Mouse (Mus musculus) hindbrain, embryonic 10.5 days (tissue): ENCODE results near the gene Cdkn2c. TPM values are rescaled to one million over a fixed set of nuclear protein-coding genes. Genes with fewer than 3 reads are reported as not detected.
"Not testable (repeated sequence)": the region's sequence is repeated elsewhere in the genome, so short reads cannot be mapped to it uniquely, and the experiment has no call there.

Source experiments
- DNase-seq: peaks from one replicate; pipeline ENCODE4 v3.0.0-alpha.2; 2017; ENCODE audit warnings: low spot score
- H3K27ac ChIP-seq: fragments of 300-500 bp; sonication (generic); 2 replicates; pipeline ENCODE4 v1.5.1; 2016; ENCODE audit warnings: mild to moderate bottlenecking, moderate library complexity
- H3K27me3 ChIP-seq: fragments of 300-500 bp; sonication (generic); 2 replicates; pipeline ENCODE4 v1.6.1; 2016; ENCODE audit warnings: mild to moderate bottlenecking; ENCODE audit not compliant: poor library complexity, insufficient read depth, severe bottlenecking
- H3K36me3 ChIP-seq: fragments of 300-500 bp; sonication (generic); 2 replicates; pipeline ENCODE4 v1.6.1; 2016; ENCODE audit warnings: mild to moderate bottlenecking, moderate library complexity
- H3K4me1 ChIP-seq: fragments of 300-500 bp; sonication (generic); replicated peaks from 2 replicates; pipeline ENCODE4 v1.6.1; 2016; ENCODE audit warnings: mild to moderate bottlenecking
- H3K4me3 ChIP-seq: fragments of 300-500 bp; sonication (generic); 2 replicates; pipeline ENCODE4 v1.5.1; 2016; ENCODE audit warnings: mild to moderate bottlenecking, moderate library complexity
- H3K9me3 ChIP-seq: fragments of 300-500 bp; sonication (generic); 2 replicates; pipeline ENCODE4 v1.6.1; 2016; ENCODE audit warnings: mild to moderate bottlenecking, moderate library complexity
- WGBS: fragments of 180-500 bp; shearing (Covaris S2); methylation state at CpG from one replicate; pipeline ENCODE4 v1.1.7; 2016; 5-methylcytosine and 5-hydroxymethylcytosine counted together
- polyA plus RNA-seq: library from polyadenylated mRNA; unstranded; fragments of >200 nt; fragmentation: Nextera tagmentation; extraction: Ambion mirVana; gene quantifications from 2 replicates; pipeline ENCODE4 v1.2.1, GENCODE M21; 2016

Cdkn2c gene
- polyA plus RNA-seq = 3.2 and 4.2 TPM in 2 replicates

DNA sequence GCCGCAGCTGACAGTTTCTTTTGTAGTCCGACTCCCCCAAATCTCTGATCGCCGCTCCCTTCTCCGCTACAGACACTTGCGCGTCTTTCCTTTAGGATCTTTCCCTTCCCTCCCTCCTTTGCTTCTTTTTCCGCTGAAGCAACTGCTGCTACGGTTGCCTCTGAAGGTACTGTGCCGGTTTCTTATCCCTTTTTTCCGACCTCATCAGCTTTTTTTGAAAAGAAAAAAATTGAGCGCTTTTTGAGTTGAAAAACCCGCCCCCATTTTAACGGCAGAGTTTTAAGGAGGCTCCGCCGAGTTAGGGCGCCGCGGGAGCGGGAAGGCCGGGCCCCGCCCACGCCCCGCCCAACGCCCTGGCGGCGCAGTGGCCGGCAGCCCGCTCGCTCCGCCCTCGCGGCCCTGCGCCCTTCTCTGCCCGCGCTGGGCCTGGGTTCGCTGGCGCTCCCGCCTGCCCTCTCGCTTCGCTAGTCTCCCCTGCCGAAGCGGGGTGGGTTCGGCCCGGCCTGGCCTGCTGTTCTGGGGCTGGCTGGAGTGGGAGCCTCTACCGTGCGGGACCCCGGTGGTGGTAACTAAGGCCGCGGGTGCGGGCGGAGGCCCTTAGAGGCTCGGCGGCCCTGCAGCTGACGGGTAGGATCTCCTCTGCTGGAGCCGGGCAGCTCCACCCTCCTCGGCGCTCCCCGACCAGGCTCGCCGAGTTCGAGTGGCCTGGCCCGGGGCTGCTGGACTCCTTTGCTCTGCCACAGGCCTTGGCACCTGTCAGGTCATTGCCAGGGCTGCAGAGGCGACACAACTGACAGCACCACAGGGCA is at the start of gene Cdkn2c:
Gene Cdkn2c, minus strand, starts transcription at position 729 of the 809 bp plus-strand sequence.
- peaks cover 26% of the 10 kb centered on the region for H3K4me1 ChIP-seq
- peak within 1 kb of the TSS; percentile 74 for H3K4me3 ChIP-seq
- H3K27me3 ChIP-seq = peaks cover 58% of the 10 kb centered on the region
- WGBS = under 1% methylated on average over 64 of the region's 64 CpGs
- no peaks in the 10 kb centered on the region for H3K9me3 ChIP-seq
- peak within 1 kb of the TSS; percentile 95 for H3K27ac ChIP-seq
- H3K36me3 ChIP-seq = no peaks in the 10 kb centered on the region
- DNase-seq = peak; percentile 88

DNA sequence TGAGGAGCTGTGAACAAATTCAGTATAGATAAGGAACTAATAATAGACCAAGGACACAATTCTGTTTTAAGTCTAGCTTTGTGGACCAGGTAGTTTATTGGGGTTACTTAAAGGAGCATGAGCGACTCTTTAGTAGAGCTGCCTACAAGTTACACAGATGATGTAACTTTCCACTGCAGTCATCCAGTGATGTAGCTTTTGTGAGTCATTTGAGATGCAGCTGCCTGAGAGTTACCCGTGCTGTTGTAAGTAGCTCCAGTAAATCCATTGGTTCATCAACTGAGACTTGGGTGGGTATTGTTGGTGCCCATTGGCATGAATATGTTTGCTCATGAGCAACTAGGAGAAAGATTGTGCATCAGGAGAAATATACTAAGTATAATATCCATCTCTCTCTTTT is 38.4 kb upstream of the Cdkn2c start:
- Histone ChIP-seq H3K27me3 (no peaks in the 10 kb centered on the region), H3K9me3 (no peaks in the 10 kb centered on the region), H3K27ac (no peak overlapping the region), H3K4me3 (no peak overlapping the region), H3K36me3 (no peaks in the 10 kb centered on the region), H3K4me1 (no peaks in the 10 kb centered on the region)
- no peak for DNase-seq
- WGBS = 93% methylated on average over 2 of the region's 2 CpGs

DNA sequence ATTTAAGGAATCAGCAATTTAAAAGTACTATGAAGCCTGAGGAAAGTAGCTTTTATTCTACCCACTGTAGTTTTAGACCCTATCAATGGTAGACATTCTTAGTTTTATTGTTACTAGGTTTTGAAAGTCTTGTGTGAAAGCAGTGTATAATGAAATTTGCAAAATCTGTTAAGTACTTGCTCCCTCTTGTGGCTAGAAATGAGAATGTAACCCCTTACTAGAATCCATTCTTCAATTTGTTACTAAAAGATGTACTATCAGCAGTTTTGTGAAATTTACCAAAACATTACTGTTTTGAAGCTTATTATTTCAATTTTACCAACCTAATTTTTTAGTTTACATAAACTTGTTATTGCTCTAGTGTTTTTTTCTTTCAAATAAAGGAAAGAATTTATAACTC is 36.6 kb upstream of the Cdkn2c start:
- Histone ChIP-seq H3K36me3 (no peaks in the 10 kb centered on the region), H3K9me3 (no peaks in the 10 kb centered on the region), H3K4me3 (no peak overlapping the region), H3K4me1 (no peaks in the 10 kb centered on the region), H3K27ac (no peak overlapping the region), H3K27me3 (no peaks in the 10 kb centered on the region)
- DNase-seq = no peak

DNA sequence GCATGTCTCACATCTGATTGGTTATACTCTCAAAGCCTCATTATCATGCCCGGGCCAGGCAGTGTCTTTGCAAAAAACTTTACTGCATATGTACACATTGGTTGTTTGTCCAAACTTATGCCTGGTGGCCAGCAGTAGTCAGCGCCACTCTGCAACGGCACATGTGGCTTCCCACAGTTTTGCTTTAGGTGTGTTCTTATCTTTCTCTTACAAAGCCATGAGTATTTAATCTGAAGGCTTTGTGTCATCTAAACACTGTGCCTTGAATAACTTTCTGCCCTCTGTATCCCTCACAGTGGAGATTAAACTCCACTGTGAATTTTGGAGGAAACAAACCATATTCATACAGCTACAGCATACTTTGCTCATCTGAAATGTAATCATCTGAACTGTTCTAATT is 33.7 kb upstream of the Cdkn2c start:
- not testable (repeated sequence) for H3K4me1 ChIP-seq, H3K9me3 ChIP-seq, H3K4me3 ChIP-seq, H3K36me3 ChIP-seq, H3K27ac ChIP-seq, DNase-seq, H3K27me3 ChIP-seq
- 98% methylated on average over 3 of the region's 3 CpGs for WGBS

DNA sequence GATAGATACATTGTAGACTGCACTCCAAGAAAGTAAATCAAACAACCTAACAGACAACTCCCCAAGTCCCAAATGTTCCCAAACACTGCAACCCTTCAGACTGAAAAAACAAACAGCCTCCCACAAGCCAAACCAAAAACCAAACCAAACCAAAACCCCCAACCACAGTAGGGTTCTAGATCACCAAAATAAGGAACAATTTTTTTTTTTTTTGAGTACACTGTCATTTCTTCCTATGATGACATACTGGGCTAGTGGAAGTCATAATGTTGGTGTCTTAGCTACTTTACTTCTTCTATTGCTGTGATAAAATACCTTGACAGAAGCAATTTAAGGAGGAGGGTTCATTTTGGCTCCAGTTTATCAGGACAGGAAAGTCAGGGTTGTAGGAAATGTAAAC is 25.7 kb upstream of the Cdkn2c start:
- peaks cover 11% of the 10 kb centered on the region for H3K9me3 ChIP-seq
- H3K27ac ChIP-seq = no peak overlapping the region
- peaks cover 12% of the 10 kb centered on the region for H3K36me3 ChIP-seq
- H3K4me1 ChIP-seq = no peaks in the 10 kb centered on the region
- no peak overlapping the region for H3K4me3 ChIP-seq
- H3K27me3 ChIP-seq = no peaks in the 10 kb centered on the region
- no peak for DNase-seq

GRCm38 (mm10) chr4:109683561-109683960 is 16.6 kb upstream of the Cdkn2c start:
- no peaks in the 10 kb centered on the region for H3K9me3 ChIP-seq
- H3K27me3 ChIP-seq = no peaks in the 10 kb centered on the region
- WGBS = 78% methylated on average over 2 of the region's 2 CpGs
- no peak overlapping the region for H3K27ac ChIP-seq
- DNase-seq = no peak
- peaks cover 11% of the 10 kb centered on the region for H3K36me3 ChIP-seq
- H3K4me3 ChIP-seq = no peak overlapping the region
- no peaks in the 10 kb centered on the region for H3K4me1 ChIP-seq

DNA sequence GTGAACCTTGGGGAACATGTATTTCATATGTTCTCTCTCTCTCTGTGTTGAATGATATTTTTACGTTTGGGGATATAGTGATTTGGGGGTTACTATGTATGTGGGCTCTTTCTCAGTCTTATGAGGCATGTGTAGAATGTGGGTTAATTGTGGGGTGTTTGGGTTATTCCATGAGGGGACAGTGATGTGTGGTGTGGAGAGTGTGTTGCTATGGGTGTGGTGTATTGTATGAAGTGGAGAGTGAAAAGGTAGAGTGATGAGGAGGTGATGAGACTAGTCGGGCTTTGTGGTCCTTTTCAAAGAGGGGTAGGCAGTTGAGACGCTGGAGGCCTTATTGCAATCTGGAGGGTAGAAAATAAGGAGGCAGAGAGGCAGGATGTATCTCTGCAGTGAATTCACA is 10.2 kb upstream of the Cdkn2c start:
- Histone ChIP-seq H3K36me3 (no peaks in the 10 kb centered on the region), H3K27me3 (no peaks in the 10 kb centered on the region), H3K4me3 (peak overlapping the region; percentile 91), H3K27ac (peak overlapping the region; percentile 95), H3K4me1 (peaks cover 14% of the 10 kb centered on the region), H3K9me3 (no peaks in the 10 kb centered on the region)
- WGBS = 2% methylated on average over 3 of the region's 3 CpGs
- DNase-seq = no peak

- Histone ChIP-seq H3K4me1 (peaks cover 14% of the 10 kb centered on the region), H3K9me3 (no peaks in the 10 kb centered on the region), H3K27me3 (no peaks in the 10 kb centered on the region), H3K4me3 (peak within 1 kb of the TSS; percentile 91), H3K36me3 (no peaks in the 10 kb centered on the region), H3K27ac (peak within 1 kb of the TSS; percentile 95)
- under 1% methylated on average over 107 of the region's 107 CpGs for WGBS
- DNase-seq = peak; percentile 98
These were observed 9.5 kb upstream of the Cdkn2c start, which contains the start of gene Faf1 for GRCm38 (mm10) chr4:109676218-109677215. Gene Faf1, plus strand, starts transcription at chr4:109676588.

- Histone ChIP-seq H3K27me3 (no peaks in the 10 kb centered on the region), H3K36me3 (no peaks in the 10 kb centered on the region), H3K9me3 (no peaks in the 10 kb centered on the region), H3K27ac (no peak overlapping the region), H3K4me3 (no peak overlapping the region), H3K4me1 (peaks cover 14% of the 10 kb centered on the region)
- no peak for DNase-seq
- WGBS = 81% methylated on average over 2 of the region's 2 CpGs
These were observed 7.1 kb upstream of the Cdkn2c start for GRCm38 (mm10) chr4:109674097-109674496.

GRCm38 (mm10) chr4:109671941-109672340 is 5.0 kb upstream of the Cdkn2c start:
- Histone ChIP-seq H3K27me3 (peaks cover 14% of the 10 kb centered on the region), H3K9me3 (no peaks in the 10 kb centered on the region), H3K4me1 (peaks cover 9% of the 10 kb centered on the region), H3K36me3 (no peaks in the 10 kb centered on the region), H3K4me3 (no peak overlapping the region), H3K27ac (no peak overlapping the region)
- WGBS = 73% methylated on average over 1 of the region's 1 CpGs
- DNase-seq = no peak

DNA sequence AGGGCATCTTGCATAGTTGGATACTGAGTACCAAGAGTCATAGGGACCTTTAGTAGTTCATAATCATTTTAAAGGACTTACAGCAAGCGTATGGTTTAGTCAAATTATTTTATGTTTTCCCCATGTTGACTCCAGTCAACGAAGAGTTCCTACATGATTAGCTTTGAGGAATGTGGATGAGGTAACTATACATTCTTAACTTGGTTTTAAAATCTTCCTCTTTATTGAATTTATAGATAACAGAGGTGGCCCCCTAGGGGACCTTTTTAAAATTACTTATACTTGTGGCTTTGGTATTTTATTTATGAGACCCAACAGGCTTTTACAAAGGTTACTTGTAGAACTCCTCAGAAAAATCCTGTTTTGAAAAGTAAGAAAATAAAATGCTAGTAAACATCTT is 3.2 kb upstream of the Cdkn2c start:
- WGBS = 83% methylated on average over 2 of the region's 2 CpGs

GRCm38 (mm10) chr4:109667518-109667917 is 529 bp upstream of the Cdkn2c start:
- WGBS = 51% methylated on average over 2 of the region's 2 CpGs
- Histone ChIP-seq H3K36me3 (no peaks in the 10 kb centered on the region), H3K9me3 (no peaks in the 10 kb centered on the region), H3K4me1 (peaks cover 26% of the 10 kb centered on the region), H3K4me3 (peak overlapping the region; percentile 74), H3K27me3 (peaks cover 50% of the 10 kb centered on the region), H3K27ac (no peak overlapping the region)
- no peak for DNase-seq

More for the DNA sequence above, 3.2 kb upstream of the Cdkn2c start:
- no peak for DNase-seq
- Histone ChIP-seq H3K27ac (no peak overlapping the region), H3K9me3 (no peaks in the 10 kb centered on the region), H3K4me1 (peaks cover 22% of the 10 kb centered on the region), H3K27me3 (peaks cover 23% of the 10 kb centered on the region), H3K4me3 (no peak overlapping the region), H3K36me3 (no peaks in the 10 kb centered on the region)
